Mouse (Mus musculus) liver, embryonic 12.5 days (tissue): ENCODE data around the gene Btn1a1. TPM values are rescaled to one million over a fixed set of nuclear protein-coding genes. Genes with fewer than 3 reads are reported as not detected.

Source experiments
- ATAC-seq: fragments of 200-750 bp; cut with Nextera tagmentation; 2 replicates; pipeline ENCODE4 v1.8.0; 2017; ENCODE audit warnings: moderate number of reproducible peaks, mild to moderate bottlenecking, moderate library complexity
- H3K27ac ChIP-seq: fragments of 300-500 bp; sonication (generic); 2 replicates; pipeline ENCODE4 v1.5.1; 2016; ENCODE audit warnings: mild to moderate bottlenecking
- H3K27me3 ChIP-seq: fragments of 300-500 bp; sonication (generic); replicated peaks from 2 replicates; pipeline ENCODE4 v1.6.1; 2016; ENCODE audit warnings: mild to moderate bottlenecking, moderate library complexity
- H3K36me3 ChIP-seq: fragments of 300-500 bp; sonication (generic); 2 replicates; pipeline ENCODE4 v1.6.1; 2016; ENCODE audit warnings: mild to moderate bottlenecking, moderate library complexity
- H3K4me1 ChIP-seq: fragments of 300-500 bp; sonication (generic); 2 replicates; pipeline ENCODE4 v1.6.1; 2016
- H3K4me2 ChIP-seq: fragments of 300-500 bp; sonication (generic); 2 replicates; pipeline ENCODE4 v1.6.1; 2016; ENCODE audit warnings: mild to moderate bottlenecking, moderate library complexity
- H3K4me3 ChIP-seq: fragments of 300-500 bp; sonication (generic); 2 replicates; pipeline ENCODE4 v1.5.1; 2016; ENCODE audit warnings: mild to moderate bottlenecking, moderate library complexity
- H3K9ac ChIP-seq: fragments of 300-500 bp; sonication (generic); 2 replicates; pipeline ENCODE4 v1.6.1; 2016; ENCODE audit warnings: mild to moderate bottlenecking, moderate library complexity
- H3K9me3 ChIP-seq: fragments of 300-500 bp; sonication (generic); replicated peaks from 2 replicates; pipeline ENCODE4 v1.6.1; 2016; ENCODE audit warnings: mild to moderate bottlenecking, moderate library complexity
- WGBS: fragments of 180-500 bp; shearing (Covaris S2); methylation state at CpG from one replicate; pipeline ENCODE4 v1.1.7; 2016; ENCODE audit not compliant: insufficient replicate concordance; 5-methylcytosine and 5-hydroxymethylcytosine counted together
- polyA plus RNA-seq: library from polyadenylated mRNA; unstranded; fragments of >200 nt; fragmentation: Nextera tagmentation; extraction: Ambion mirVana; gene quantifications from 2 replicates; pipeline ENCODE4 v1.2.1, GENCODE M21; 2016

Btn1a1 gene
- polyA plus RNA-seq, 1 experiment from 2014 or later, result 1.9 TPM

GRCm38 (mm10) chr13:23475658-23476057, 10.0 kb upstream of the Btn1a1 start:
- Histone ChIP-seq H3K4me1 (no peaks in the 10 kb centered on the region), H3K9ac (no peak overlapping the region), H3K4me3 (no peak overlapping the region), H3K36me3 (no peaks in the 10 kb centered on the region), H3K4me2 (no peak overlapping the region), H3K9me3 (no peaks in the 10 kb centered on the region), H3K27ac (no peak overlapping the region), H3K27me3 (peaks cover 24% of the 10 kb centered on the region; the same call in 1 of the 2 replicates)
- ATAC-seq, result no peak
- WGBS, result 56% methylated on average over 2 of the region's 2 CpGs

- H3K4me3 ChIP-seq, result no peak overlapping the region
- no peaks in the 10 kb centered on the region for H3K27me3 ChIP-seq
- no peaks in the 10 kb centered on the region for H3K36me3 ChIP-seq
- under 1% methylated on average over 9 of the region's 9 CpGs for WGBS
- no peak overlapping the region for H3K27ac ChIP-seq
- ATAC-seq, result peak; percentile 50
- no peak overlapping the region for H3K9ac ChIP-seq
- peak overlapping the region; percentile 86 for H3K4me2 ChIP-seq
- peaks cover 29% of the 10 kb centered on the region for H3K4me1 ChIP-seq
- no peaks in the 10 kb centered on the region for H3K9me3 ChIP-seq
These were observed 1.2 kb upstream of the Btn1a1 start for GRCm38 (mm10) chr13:23466911-23467310.

DNA sequence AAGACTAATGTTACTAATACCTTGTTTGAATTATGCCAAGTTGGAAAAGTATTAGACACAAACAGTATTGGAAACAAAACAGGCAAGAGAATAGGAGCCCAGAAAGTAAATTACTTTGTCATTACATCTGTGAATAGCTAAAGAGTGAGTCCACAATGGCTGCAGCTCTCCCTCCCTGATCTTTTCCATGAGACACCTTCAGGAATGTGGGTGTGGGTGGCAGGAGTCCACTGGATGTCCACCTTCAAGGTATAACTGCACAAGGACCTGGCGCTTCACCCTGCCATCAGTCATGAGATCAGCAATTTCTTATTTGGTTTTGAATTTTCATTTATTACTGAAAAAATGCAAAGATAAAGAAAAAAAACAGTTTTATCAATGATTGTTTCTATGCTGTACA, 605 bp upstream of the Btn1a1 start:
- H3K27ac ChIP-seq, result peak overlapping the region; percentile 89; the same call in 1 of the 2 replicates
- H3K4me2 ChIP-seq, result peak overlapping the region; percentile 86
- peak overlapping the region; percentile 71 for H3K4me3 ChIP-seq
- H3K4me1 ChIP-seq, result peaks cover 35% of the 10 kb centered on the region
- peak overlapping the region; percentile 81 for H3K9ac ChIP-seq
- no peaks in the 10 kb centered on the region for H3K27me3 ChIP-seq
- H3K9me3 ChIP-seq, result no peaks in the 10 kb centered on the region
- 44% methylated on average over 1 of the region's 1 CpGs for WGBS
- ATAC-seq, result no peak
- H3K36me3 ChIP-seq, result no peaks in the 10 kb centered on the region

DNA sequence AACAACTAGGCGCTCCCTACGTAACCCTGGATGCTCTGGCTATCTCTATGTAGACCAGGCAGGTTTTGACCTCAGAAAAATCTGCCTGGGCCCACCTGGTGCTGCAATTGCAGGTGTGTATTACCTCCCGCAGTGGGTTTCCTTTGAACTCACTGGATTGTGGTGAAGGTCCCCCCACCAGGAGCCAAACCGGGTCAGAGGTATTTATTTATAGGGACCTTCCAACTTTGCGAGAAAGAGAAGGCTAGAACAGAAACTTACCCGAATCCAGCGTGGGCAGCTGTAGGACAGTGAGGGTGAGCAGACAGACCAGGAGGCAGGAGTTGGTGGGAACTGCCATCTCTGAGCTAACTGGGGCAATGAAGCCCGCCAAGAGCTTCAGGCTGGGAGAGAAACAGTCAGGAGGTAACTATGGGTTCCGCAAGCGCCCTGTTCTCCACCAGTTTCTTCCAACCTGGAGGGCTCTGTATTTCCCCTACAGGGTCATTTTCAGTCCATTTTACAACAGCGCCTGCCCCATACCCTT, 797 bp downstream of the Btn1a1 start:
- H3K27me3 ChIP-seq, result no peaks in the 10 kb centered on the region
- 1% methylated on average over 11 of the region's 11 CpGs for WGBS
- no peaks in the 10 kb centered on the region for H3K9me3 ChIP-seq
- peak overlapping the region; percentile 81 for H3K9ac ChIP-seq
- ATAC-seq, result 0 out of 2 replicates have a peak, but pooled peaks have one; percentile 21
- H3K36me3 ChIP-seq, result no peaks in the 10 kb centered on the region
- H3K4me2 ChIP-seq, result peak overlapping the region; percentile 86
- H3K4me1 ChIP-seq, result peaks cover 48% of the 10 kb centered on the region
- H3K4me3 ChIP-seq, result peak overlapping the region; percentile 71
- peak overlapping the region; percentile 89 for H3K27ac ChIP-seq

- Histone ChIP-seq H3K9ac (peak overlapping the region; percentile 81), H3K4me2 (peak overlapping the region; percentile 86), H3K9me3 (no peaks in the 10 kb centered on the region), H3K4me3 (peak overlapping the region; percentile 71), H3K27me3 (no peaks in the 10 kb centered on the region), H3K4me1 (peaks cover 55% of the 10 kb centered on the region), H3K36me3 (no peaks in the 10 kb centered on the region), H3K27ac (peak overlapping the region; percentile 89)
- 1% methylated on average over 29 of the region's 29 CpGs for WGBS
- peak; percentile 60 for ATAC-seq
These were observed 1.5 kb downstream of the Btn1a1 start for GRCm38 (mm10) chr13:23464224-23464637.

DNA sequence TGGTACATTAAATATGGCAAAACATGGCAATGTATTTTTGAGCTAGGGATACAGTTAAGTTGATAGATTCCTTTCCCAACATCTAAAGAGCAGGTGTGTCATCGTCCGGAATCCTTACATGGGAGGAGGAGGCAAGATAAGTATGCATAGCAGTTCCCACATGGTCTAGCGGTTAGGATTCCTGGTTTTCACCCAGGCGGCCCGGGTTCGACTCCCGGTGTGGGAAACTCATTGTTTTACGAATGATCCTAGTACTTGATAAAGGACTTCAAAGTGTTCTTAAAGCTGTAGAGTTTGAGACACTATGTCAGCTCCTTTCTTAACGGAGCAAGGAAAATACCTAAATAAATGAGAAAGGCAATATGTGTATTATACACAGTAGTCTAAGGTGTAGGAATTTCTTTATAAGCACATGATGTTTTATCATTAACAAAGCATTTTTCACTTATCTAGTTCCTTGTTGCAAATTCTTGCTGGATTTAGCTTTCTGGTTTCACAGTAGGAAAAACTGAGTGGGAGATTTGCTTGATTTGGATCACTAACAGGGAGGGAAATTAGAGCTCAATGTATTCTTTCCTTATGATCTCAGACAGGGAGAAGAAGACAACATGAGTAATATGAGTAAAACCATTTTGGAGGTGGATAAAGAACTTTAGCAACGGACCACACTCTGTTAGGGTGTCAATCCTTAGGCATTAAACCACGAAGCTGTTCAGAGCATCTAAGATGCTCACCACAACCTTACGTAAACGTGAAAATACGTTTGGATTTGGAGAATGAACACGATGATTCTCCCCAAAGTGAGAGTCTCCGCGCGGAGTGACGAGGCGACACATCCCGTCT, 2.1 kb downstream of the Btn1a1 start:
- peak overlapping the region; percentile 89 for H3K27ac ChIP-seq
- H3K36me3 ChIP-seq, result no peaks in the 10 kb centered on the region
- WGBS, result under 1% methylated on average over 21 of the region's 21 CpGs
- no peaks in the 10 kb centered on the region for H3K27me3 ChIP-seq
- H3K4me3 ChIP-seq, result peak overlapping the region; percentile 71
- ATAC-seq, result peak; percentile 18; the same call in 1 of the 2 replicates
- H3K9ac ChIP-seq, result peak overlapping the region; percentile 81
- H3K9me3 ChIP-seq, result no peaks in the 10 kb centered on the region
- H3K4me1 ChIP-seq, result peaks cover 58% of the 10 kb centered on the region
- peak overlapping the region; percentile 86 for H3K4me2 ChIP-seq

- no peak overlapping the region for H3K4me2 ChIP-seq
- H3K9me3 ChIP-seq, result no peaks in the 10 kb centered on the region
- peaks cover 67% of the 10 kb centered on the region for H3K4me1 ChIP-seq
- H3K4me3 ChIP-seq, result no peak overlapping the region
- no peak overlapping the region for H3K27ac ChIP-seq
- H3K36me3 ChIP-seq, result no peaks in the 10 kb centered on the region
- H3K9ac ChIP-seq, result no peak overlapping the region
- no peaks in the 10 kb centered on the region for H3K27me3 ChIP-seq
- no peak for ATAC-seq
These were observed 3.0 kb downstream of the Btn1a1 start for GRCm38 (mm10) chr13:23462669-23463068.

DNA sequence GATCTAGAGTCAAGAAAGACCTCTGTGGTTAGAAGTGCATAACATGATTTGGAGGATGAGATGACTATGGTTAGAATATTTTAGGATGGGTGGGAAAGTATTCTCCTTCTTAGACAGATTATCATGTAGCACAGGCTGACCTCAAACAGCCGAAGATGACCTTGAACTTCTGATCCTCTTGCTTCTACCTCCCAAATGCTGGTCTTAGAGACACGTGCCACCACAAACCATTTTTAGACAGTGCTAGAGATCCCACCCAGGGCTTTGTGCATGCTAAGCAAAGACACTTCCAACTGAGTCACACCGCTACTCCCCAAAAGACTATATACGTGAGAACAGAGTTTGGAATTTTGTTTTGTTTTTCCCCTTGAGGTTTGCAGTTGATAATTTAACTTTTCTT, 3.6 kb downstream of the Btn1a1 start:
- Histone ChIP-seq H3K4me1 (peaks cover 73% of the 10 kb centered on the region), H3K9ac (no peak overlapping the region)

DNA sequence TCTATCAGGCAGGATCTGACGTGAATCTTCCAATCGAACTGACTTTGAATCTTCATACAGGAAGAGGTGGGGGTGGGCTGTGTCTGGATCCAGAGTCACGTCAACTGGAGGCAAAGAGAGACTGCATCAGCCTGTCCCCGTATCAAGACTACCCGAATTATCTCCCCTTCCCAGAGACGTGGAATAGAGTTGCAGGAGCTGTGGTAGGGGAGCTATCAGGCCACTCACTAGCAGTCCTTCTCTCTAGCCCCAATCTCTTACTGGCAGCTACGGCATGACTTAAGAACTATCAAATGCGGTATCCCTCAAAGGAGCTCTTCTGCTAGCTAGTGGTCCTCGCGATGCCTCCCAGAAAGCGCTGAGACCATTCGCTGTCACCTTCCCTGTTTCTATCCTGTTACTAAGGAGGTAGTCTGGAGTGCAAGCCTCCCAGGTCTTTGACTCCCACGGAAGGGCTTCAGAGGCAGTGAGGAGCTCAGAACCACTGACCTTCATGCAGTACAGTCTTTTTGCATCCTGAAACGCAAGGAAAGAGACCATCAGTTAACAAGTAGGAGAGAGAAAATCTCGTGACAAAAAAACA, 6.3 kb downstream of the Btn1a1 start:
- Histone ChIP-seq H3K4me1 (peaks cover 63% of the 10 kb centered on the region), H3K36me3 (no peaks in the 10 kb centered on the region), H3K9ac (peak overlapping the region; percentile 72), H3K4me2 (peak overlapping the region; percentile 69), H3K27ac (peak overlapping the region; percentile 96), H3K4me3 (peak overlapping the region; percentile 38), H3K9me3 (no peaks in the 10 kb centered on the region), H3K27me3 (no peaks in the 10 kb centered on the region)
- peak; percentile 95 for ATAC-seq
- 5% methylated on average over 15 of the region's 15 CpGs for WGBS

More for the DNA sequence above, 3.6 kb downstream of the Btn1a1 start:
- H3K4me3 ChIP-seq, result no peak overlapping the region
- WGBS, result 61% methylated on average over 4 of the region's 4 CpGs
- no peak for ATAC-seq
- H3K27ac ChIP-seq, result no peak overlapping the region; the same call in 1 of the 2 replicates
- no peaks in the 10 kb centered on the region for H3K36me3 ChIP-seq
- no peaks in the 10 kb centered on the region for H3K27me3 ChIP-seq
- H3K9me3 ChIP-seq, result no peaks in the 10 kb centered on the region
- no peak overlapping the region for H3K4me2 ChIP-seq

- Histone ChIP-seq H3K27ac (peak overlapping the region; percentile 94), H3K27me3 (no peaks in the 10 kb centered on the region), H3K4me1 (peaks cover 39% of the 10 kb centered on the region), H3K9ac (peak overlapping the region; percentile 85), H3K36me3 (no peaks in the 10 kb centered on the region), H3K4me3 (peak overlapping the region; percentile 88), H3K9me3 (no peaks in the 10 kb centered on the region), H3K4me2 (peak overlapping the region; percentile 69)
- 1% methylated on average over 9 of the region's 9 CpGs for WGBS
- no peak for ATAC-seq
These were observed 11.8 kb downstream of the Btn1a1 start for GRCm38 (mm10) chr13:23453926-23454325.

DNA sequence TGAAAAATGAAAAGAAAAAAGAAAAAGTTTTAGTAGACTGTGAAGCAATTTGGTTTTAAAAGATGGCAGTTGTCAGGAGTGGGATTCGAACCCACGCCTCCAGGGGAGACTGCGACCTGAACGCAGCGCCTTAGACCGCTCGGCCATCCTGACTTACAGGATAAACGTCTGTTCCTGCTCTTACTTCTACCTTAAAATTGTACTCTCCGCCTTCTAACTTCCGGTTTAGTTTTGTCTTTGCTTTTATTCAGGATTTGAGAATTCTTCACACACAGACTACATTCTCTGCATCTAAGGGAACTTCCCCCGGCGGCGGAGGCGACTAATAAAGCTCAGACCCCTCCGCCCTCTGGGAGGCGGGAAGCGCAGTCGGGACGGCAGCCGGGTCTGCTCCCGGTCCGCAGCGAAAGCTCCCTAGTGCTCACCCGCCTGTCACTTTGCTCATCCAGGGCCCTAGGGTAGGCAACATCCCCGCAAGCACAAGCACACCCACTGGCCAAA, 12.3 kb downstream of the Btn1a1 start:
- H3K4me3 ChIP-seq, result peak overlapping the region; percentile 88
- peak; percentile 82 for ATAC-seq

GRCm38 (mm10) chr13:23450398-23450797, 15.3 kb downstream of the Btn1a1 start:
- Histone ChIP-seq H3K36me3 (no peaks in the 10 kb centered on the region), H3K4me1 (peaks cover 33% of the 10 kb centered on the region), H3K27ac (peak overlapping the region; percentile 85), H3K9me3 (no peaks in the 10 kb centered on the region), H3K4me2 (peak overlapping the region; percentile 75), H3K9ac (peak overlapping the region; percentile 76), H3K4me3 (peak overlapping the region; percentile 63), H3K27me3 (no peaks in the 10 kb centered on the region)
- peak; percentile 47 for ATAC-seq
- under 1% methylated on average over 15 of the region's 15 CpGs for WGBS

More for the DNA sequence above, 12.3 kb downstream of the Btn1a1 start:
- Histone ChIP-seq H3K4me2 (peak overlapping the region; percentile 69), H3K36me3 (no peaks in the 10 kb centered on the region), H3K27ac (peak overlapping the region; percentile 94), H3K9me3 (no peaks in the 10 kb centered on the region), H3K9ac (peak overlapping the region; percentile 85), H3K27me3 (no peaks in the 10 kb centered on the region), H3K4me1 (peaks cover 39% of the 10 kb centered on the region)
- under 1% methylated on average over 25 of the region's 25 CpGs for WGBS
